Mouse (Mus musculus) thymus, adult 2 months (tissue): ENCODE results near the gene Gna13.

Experiments used
- CTCF ChIP-seq: fragments of 200-500 bp; IDR thresholded peaks from 2 replicates; pipeline ENCODE4 v1.5.1; 2012; ENCODE audit warnings: mild to moderate bottlenecking, control low read depth, low read length, moderate library complexity, borderline replicate concordance; ENCODE audit not compliant: control insufficient read depth, poor library complexity, insufficient read depth; ENCODE audit errors: extremely low read depth
- POLR2A ChIP-seq: fragments of 200-500 bp; IDR thresholded peaks from 2 replicates; pipeline ENCODE4 v1.6.1; 2012; ENCODE audit warnings: mild to moderate bottlenecking, low read length, control low read depth, moderate library complexity; ENCODE audit not compliant: control insufficient read depth, poor library complexity, insufficient read depth; ENCODE audit errors: extremely low read depth

GRCm38 (mm10) chr11:109349652-109350316 is 12.8 kb upstream of the Gna13 start:
- TF ChIP-seq CTCF: no peak
- no peak for TF ChIP-seq POLR2A
